Mouse (Mus musculus): ENCODE measurements around the gene Pabpc1l. TPM values are rescaled to one million over a fixed set of nuclear protein-coding genes. Genes with fewer than 3 reads are reported as not detected.

Gene Pabpc1l
- polyA plus RNA-seq, 1 experiment from 2014 or later, result 2.3 TPM

DNA sequence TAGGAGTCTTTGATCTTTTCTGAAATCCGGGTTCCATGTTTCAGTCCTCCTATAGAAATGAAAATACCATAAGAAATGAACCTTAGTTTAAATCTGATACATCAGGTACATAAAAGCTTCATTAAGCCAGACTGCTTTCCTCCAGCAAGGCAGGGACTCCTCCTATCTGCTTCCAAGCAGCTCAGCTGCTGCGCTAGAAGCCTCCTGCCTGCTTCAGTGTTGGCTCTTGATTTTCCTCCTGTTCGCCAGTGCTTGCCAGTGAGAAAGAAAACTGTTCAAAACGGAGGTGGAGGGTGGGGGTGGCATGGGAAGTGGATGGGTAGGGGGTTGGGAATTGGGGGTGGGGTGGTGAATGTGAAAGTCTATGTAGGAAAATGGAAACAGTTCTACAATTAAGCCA lies 64.3 kb downstream of the Pabpc1l start:
- Histone ChIP-seq H3K4me3 (replicated peaks; ENCODE audit: low read length) (no peak overlapping the region), H3K27ac (ENCODE audit: low read length) (no peak overlapping the region), H3K27me3 (replicated peaks; ENCODE audit: control insufficient read depth, insufficient read depth, low read length) (no peaks in the 10 kb centered on the region), H3K9me3 (ENCODE audit: control insufficient read depth, low read length) (no peaks in the 10 kb centered on the region), H3K4me2 (ENCODE audit: low read length) (no peak overlapping the region), H3K36me3 (ENCODE audit: control insufficient read depth, insufficient read depth) (peaks cover 9% of the 10 kb centered on the region; the same call in 1 of the 2 replicates), H3K9ac (replicated peaks; ENCODE audit: low read depth, low read length) (no peak overlapping the region), H3K4me1 (replicated peaks; ENCODE audit: control insufficient read depth, insufficient read depth, low read length) (no peaks in the 10 kb centered on the region)
- no peak for ATAC-seq
- 82% methylated on average over 4 of the region's 4 CpGs for WGBS

DNA sequence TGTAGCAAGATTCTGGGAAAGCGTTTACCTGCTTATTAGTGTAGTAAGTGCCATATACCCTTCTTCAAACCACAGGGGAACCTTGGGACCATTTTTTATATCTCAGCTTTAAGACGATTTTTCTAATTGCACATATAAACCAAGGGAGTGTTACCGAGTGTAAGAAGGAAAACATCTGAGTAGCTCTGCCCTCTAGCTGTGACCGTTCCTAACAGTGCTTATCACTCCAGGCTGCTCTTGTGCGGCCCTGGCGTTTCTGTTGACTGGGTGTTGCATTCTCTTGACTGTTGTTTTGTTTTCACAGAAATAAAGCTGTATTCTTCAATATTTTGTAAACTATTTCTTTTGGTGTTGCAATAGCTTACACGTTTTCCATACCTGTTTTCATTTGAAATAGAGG lies 68.9 kb downstream of the Pabpc1l start:
- peaks cover 9% of the 10 kb centered on the region; the same call in 1 of the 2 replicates for H3K36me3 ChIP-seq (ENCODE audit: control insufficient read depth, insufficient read depth)
- WGBS, result 82% methylated on average over 7 of the region's 7 CpGs

GRCm38 (mm10) chr2:164098603-164099250 lies 73.5 kb downstream of the Pabpc1l start:
- 91% methylated on average over 11 of the region's 11 CpGs for WGBS
- peaks cover 14% of the 10 kb centered on the region; the same call in 1 of the 2 replicates for H3K36me3 ChIP-seq (ENCODE audit: control insufficient read depth, insufficient read depth)
- no peak overlapping the region for H3K9ac ChIP-seq (replicated peaks; ENCODE audit: low read depth, low read length)
- no peaks in the 10 kb centered on the region for H3K9me3 ChIP-seq (ENCODE audit: control insufficient read depth, low read length)
- ATAC-seq, result no peak
- H3K27me3 ChIP-seq (replicated peaks; ENCODE audit: control insufficient read depth, insufficient read depth, low read length), result no peaks in the 10 kb centered on the region
- H3K27ac ChIP-seq (ENCODE audit: low read length), result no peak overlapping the region
- no peak overlapping the region for H3K4me3 ChIP-seq (replicated peaks; ENCODE audit: low read length)
- no peak overlapping the region for H3K4me2 ChIP-seq (ENCODE audit: low read length)
- H3K4me1 ChIP-seq (replicated peaks; ENCODE audit: control insufficient read depth, insufficient read depth, low read length), result no peaks in the 10 kb centered on the region

More for the DNA sequence above, 68.9 kb downstream of the Pabpc1l start:
- H3K9ac ChIP-seq (replicated peaks; ENCODE audit: low read depth, low read length), result no peak overlapping the region
- no peak overlapping the region for H3K4me2 ChIP-seq (ENCODE audit: low read length)
- no peak for ATAC-seq
- H3K9me3 ChIP-seq (ENCODE audit: control insufficient read depth, low read length), result no peaks in the 10 kb centered on the region
- H3K4me3 ChIP-seq (replicated peaks; ENCODE audit: low read length), result no peak overlapping the region
- H3K27me3 ChIP-seq (replicated peaks; ENCODE audit: control insufficient read depth, insufficient read depth, low read length), result no peaks in the 10 kb centered on the region
- H3K27ac ChIP-seq (ENCODE audit: low read length), result no peak overlapping the region
- no peaks in the 10 kb centered on the region for H3K4me1 ChIP-seq (replicated peaks; ENCODE audit: control insufficient read depth, insufficient read depth, low read length)

Other genes with a start within 250 kb of the Pabpc1l start
- 0.15 and 0.27 TPM in 2 replicates for gene Ccn5, start 204.6 kb upstream of the Pabpc1l start, polyA plus RNA-seq (2015; fragmentation: Nextera tagmentation; extraction: Ambion mirVana)
- gene Kcnk15, start 171.8 kb upstream of the Pabpc1l start, polyA plus RNA-seq (2015; fragmentation: Nextera tagmentation; extraction: Ambion mirVana), result not detected in 2 replicates
- gene Rims4, start 106.8 kb upstream of the Pabpc1l start, polyA plus RNA-seq (2015; fragmentation: Nextera tagmentation; extraction: Ambion mirVana), result 7.0 and 9.8 TPM in 2 replicates
- 453 and 463 TPM in 2 replicates for gene Ywhab, start 30.5 kb upstream of the Pabpc1l start, polyA plus RNA-seq (2015; fragmentation: Nextera tagmentation; extraction: Ambion mirVana)
- 31.3 and 34.7 TPM in 2 replicates for gene Stk4, start 44.9 kb downstream of the Pabpc1l start, polyA plus RNA-seq (2015; fragmentation: Nextera tagmentation; extraction: Ambion mirVana)
- 58.4 and 61.0 TPM in 2 replicates for gene Tomm34, start 45.7 kb downstream of the Pabpc1l start, polyA plus RNA-seq (2015; fragmentation: Nextera tagmentation; extraction: Ambion mirVana)
- 1.1 and 1.3 TPM in 2 replicates for gene Kcns1, start 145.7 kb downstream of the Pabpc1l start, polyA plus RNA-seq (2015; fragmentation: Nextera tagmentation; extraction: Ambion mirVana)
- gene Wfdc5, start 157.3 kb downstream of the Pabpc1l start, polyA plus RNA-seq (2015; fragmentation: Nextera tagmentation; extraction: Ambion mirVana), result not detected in 2 replicates
- not detected in 2 replicates for gene Wfdc12, start 165.2 kb downstream of the Pabpc1l start, polyA plus RNA-seq (2015; fragmentation: Nextera tagmentation; extraction: Ambion mirVana)
- not detected in 2 replicates for gene Wfdc15a, start 174.7 kb downstream of the Pabpc1l start, polyA plus RNA-seq (2015; fragmentation: Nextera tagmentation; extraction: Ambion mirVana)
- not detected in 2 replicates for gene Wfdc15b, start 196.2 kb downstream of the Pabpc1l start, polyA plus RNA-seq (2015; fragmentation: Nextera tagmentation; extraction: Ambion mirVana)
- not detected in 2 replicates for gene Svs2, start 213.0 kb downstream of the Pabpc1l start, polyA plus RNA-seq (2015; fragmentation: Nextera tagmentation; extraction: Ambion mirVana)
- gene Svs3b, start 231.2 kb downstream of the Pabpc1l start, polyA plus RNA-seq (2015; fragmentation: Nextera tagmentation; extraction: Ambion mirVana), result not detected in 2 replicates

Measured in forebrain, embryonic 16.5 days (tissue).